Mouse (Mus musculus): ENCODE measurements at regions not wholly inside any gene's neighbourhood (a gene's known extent, or its start where the extent isn't known, plus 50 kb on each side); places are given as distances from the start of the nearest gene placed in this dataset.

DNA sequence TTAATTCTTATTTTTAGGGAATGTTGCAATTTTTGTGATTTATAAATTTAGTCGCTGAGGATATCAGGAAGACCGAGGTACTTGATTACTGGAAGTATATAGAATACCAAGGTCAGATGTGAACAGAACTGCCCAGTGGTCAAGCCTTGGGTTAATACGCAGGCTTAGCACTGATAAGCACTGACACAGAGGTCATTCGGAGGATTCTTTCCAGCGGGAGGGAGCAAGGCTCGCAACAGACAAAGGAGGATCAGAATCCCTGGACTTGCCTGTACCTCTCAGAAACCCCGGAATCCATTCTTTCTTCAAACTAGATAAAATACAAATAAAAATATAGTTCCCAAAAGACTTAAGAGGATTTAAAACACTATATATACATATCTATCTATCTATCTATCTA lies 85.7 kb upstream of the Arhgap32 start:
- TF ChIP-seq POLR2A (IDR thresholded peaks at IDR 0.05; ENCODE audit: control insufficient read depth, low read depth, low read length) (no peak), CTCF (IDR thresholded peaks at IDR 0.05; ENCODE audit: control insufficient read depth, insufficient read depth, insufficient replicate concordance, low read depth, low read length) (no peak)
